Mouse (Mus musculus) embryo, embryonic 10.5 days (tissue): Measurements from ENCODE around the gene Tmem127.
"Not testable (repeated sequence)": the region's sequence is repeated elsewhere in the genome, so short reads cannot be mapped to it uniquely, and the experiment has no call there.

Experiments used
- DNase-seq: peaks from one replicate; pipeline ENCODE4 v3.0.0-alpha.2; 2015; ENCODE audit warnings: low spot score

Gene Tmem127

GRCm38 (mm10) chr2:127247592-127248333 is at the start of gene Tmem127, which contains the start of gene Ciao1:
Tmem127 (plus strand) TSS chr2:127247908.
Ciao1 (minus strand) TSS chr2:127247816.
- peak; percentile 99 for DNase-seq

- DNase-seq: peak; percentile 82
These were observed 42.8 kb upstream of the Tmem127 start for GRCm38 (mm10) chr2:127204932-127205331.

DNA sequence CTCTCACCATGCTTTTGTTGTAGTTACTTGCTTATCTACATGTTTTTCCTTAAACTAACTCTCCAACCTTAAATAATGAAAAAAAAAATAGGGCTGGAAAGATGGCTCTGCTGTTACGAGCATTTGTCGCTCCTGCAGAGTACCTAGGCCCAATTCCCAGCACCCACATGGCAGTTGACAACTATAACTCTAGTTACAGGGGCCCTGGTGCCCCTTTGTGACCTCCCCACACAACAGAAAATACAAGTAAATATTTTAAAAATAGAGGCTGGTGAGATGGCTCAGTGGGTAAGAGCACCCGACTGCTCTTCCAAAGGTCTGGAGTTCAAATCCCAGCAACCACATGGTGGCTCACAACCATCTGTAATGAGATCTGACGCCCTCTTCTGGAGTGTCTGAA is 41.8 kb upstream of the Tmem127 start:
- not testable (repeated sequence) for DNase-seq

DNA sequence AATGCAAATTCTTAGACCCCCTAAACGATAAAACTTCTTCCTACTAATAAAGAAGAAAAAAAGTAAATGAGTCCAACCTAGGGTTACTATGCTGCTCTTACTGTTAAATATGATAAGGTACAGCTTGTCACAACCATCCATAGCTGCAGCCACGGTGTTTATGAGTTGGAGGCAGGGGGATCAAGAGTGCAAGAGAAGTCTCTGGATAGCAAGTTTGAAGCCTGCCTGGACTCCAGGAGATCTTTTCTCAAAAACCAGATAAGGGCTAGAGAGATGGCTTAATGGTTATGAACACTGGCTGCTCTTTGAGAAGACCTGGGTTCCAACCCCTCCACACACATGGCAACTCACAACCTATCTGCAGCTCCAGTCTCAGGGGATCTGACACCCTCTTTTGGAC is 40.8 kb upstream of the Tmem127 start:
- DNase-seq: no peak

DNA sequence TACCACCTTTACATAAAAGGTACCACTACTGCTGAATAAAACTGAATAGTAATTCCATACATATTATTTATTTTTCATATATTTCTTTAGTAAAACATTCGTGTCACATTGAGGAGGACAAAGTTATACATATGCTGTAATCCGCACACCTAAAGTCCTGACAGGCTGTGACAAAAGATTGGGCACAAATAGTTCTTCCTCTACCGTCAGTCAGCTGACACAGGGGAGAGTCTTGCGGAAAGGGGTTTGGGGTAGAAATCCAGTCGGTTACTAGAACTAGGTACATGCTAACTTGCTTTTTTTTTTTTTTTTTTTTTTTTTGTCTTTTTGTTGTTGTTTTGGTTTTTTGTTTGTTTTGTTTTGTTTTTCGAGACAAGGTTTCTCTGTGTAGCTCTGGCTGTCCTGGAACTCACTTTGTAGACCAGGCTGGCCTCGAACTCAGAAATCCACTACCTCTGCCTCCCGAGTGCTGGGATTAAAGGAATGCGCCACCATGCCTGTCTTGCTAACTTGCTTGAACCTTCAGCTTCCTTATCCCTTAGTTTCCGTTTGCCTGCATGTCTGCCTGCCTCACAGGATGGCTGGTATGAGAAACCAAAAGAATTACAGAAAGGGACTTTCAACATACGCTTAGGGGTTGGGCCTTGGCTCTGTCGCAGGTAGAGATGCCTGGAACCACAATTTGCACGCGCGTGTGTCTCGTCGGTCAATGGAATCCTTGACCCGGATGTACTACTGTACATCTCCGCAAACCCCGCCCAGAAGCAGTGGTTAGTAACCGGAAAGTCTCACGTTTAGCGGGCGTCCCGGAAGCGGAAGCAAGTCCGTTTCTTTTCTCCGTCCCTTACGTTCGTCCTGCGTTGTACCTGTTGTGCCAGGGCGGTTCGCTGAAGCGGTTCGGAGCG is 39.9 kb upstream of the Tmem127 start, which contains the start of the genes 1810024B03Rik and Snrnp200:
Gene 1810024B03Rik, minus strand, starts transcription at position 734 of the 905 bp plus-strand sequence.
Gene Snrnp200, plus strand, starts transcription at position 840 of the 905 bp plus-strand sequence.
- peak; percentile 99 for DNase-seq

DNA sequence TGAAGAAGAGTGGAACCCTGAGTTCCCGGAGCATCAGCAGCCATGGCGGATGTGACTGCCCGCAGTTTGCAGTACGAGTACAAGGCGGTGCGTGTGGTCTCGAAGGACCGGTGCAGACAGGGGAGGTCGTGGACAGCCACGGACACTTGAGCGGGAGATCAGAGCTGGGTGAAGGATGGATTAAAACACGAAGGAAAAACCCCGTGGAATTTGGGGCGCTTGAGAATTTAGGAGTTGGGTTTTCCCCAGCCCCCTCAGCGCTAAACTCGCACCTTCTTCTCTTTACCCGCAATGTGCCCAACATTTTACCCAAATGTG is 39.3 kb upstream of the Tmem127 start:
- DNase-seq: no peak

DNA sequence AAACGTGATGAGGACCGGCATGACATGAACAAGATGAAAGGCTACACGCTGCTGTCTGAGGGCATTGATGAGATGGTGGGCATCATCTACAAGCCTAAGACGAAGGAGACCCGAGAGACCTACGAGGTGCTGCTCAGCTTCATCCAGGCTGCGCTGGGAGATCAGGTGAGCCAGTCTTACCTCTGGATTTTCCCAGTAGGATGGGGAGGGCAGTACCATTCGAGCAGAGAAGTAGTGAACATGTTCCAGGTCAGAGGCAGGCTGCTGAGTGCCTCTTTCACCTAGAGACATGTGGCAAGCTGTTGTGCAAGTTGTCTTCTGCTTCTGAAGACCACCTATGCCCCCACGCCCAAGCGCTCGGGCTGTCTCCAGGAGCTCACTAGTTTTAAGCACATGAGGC is 37.0 kb upstream of the Tmem127 start:
- no peak for DNase-seq

GRCm38 (mm10) chr2:127217746-127218145 is 30.0 kb upstream of the Tmem127 start:
- no peak for DNase-seq

GRCm38 (mm10) chr2:127225261-127225660 is 22.4 kb upstream of the Tmem127 start:
- DNase-seq: no peak

DNA sequence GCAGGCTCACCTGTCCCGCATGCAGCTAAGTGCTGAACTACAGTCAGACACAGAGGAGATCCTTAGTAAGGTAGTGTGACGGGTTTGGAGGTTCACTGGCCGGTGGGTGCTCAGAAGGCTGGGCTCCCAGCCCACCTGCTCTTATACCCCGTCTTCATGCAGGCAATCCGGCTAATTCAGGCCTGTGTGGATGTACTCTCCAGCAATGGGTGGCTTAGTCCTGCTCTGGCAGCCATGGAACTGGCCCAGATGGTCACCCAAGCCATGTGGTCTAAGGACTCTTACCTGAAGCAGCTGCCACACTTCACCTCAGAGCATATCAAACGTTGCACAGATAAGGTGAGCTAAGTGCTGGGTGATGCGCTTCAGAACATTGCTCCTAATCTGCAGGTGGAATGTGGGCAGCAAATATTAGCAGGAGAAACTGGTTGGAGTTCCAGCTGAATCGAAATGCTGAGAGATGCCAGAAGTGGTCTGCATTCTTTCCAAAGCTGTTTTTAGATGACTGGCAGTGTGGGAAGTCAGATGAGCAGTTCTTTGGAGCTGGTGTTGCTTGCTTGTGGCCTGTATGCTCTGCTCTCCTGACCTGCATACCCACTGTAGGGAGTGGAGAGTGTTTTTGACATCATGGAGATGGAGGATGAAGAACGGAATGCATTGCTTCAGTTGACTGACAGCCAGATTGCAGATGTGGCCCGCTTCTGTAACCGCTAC is 9.7 kb upstream of the Tmem127 start:
- no peak for DNase-seq

DNA sequence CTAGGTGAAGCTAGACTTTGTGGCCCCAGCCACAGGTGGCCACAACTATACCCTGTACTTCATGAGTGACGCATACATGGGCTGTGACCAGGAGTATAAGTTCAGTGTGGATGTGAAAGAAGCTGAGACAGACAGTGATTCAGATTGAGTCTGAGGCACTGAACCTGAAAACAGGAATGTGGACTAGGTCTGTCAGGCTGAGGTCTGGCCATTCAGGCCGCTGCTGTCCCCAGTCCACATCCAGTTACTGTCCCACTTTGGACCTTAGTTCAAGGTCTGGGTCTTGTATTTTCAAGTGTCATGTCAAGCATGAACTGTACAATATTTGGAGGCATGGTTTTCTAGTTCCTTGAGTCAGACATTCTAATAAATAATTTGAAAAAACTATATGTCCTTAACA is 7.6 kb upstream of the Tmem127 start:
- no peak for DNase-seq

GRCm38 (mm10) chr2:127248334-127249004 is 761 bp downstream of the Tmem127 start:
- peak; percentile 57 for DNase-seq

- no peak for DNase-seq
These were observed 2.7 kb downstream of the Tmem127 start for GRCm38 (mm10) chr2:127250291-127251008.

DNA sequence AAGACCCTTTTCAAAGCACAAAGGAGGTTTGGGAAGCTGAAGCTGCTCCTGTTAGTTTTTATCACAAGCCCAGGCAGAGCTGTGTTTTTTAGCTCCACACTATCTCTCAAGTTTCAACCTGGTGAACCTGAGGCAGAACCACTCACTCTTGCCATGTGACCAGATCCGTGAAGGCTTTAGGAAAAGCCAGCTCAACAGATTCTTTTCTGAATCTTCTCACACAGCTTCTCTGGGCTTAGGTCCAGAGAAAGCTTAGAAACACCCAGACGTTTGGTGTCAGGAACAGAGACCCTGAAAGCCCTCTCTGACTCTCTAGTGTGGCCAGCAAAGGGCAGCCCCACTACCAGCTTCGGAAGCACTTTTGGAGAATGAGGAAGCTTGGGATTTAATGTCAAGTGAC is 3.7 kb downstream of the Tmem127 start:
- DNase-seq: no peak

DNA sequence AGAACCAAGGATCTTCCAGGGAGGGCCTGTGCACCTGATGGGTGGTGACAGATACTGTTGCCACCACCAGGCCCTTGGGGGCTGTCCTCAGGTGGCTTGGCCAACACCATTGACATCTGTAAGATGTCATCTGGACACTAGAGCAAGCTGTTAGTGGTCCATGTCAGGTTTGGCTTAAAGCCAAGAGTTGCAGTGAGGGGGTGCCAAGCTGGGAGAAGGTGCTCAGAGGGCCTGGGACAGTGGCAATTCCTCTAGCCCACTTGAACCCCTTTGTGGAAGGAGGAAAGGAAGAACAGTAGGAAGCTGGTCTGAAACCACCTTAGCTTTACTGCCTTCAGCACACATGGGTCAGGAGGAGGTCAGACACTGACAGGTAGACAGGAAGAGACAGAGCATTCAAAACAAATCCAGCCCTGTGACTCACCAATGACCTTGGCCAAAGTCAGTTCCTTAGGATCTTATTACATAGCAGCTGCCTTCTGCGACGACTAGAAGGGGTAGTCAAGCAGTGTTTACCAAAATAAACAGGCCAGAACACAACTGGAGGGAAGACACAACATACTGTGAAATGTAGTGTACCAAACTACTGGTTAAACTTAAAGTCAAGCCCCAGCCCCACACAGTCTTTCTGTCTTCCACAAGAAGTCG is 4.3 kb downstream of the Tmem127 start:
- no peak for DNase-seq

DNA sequence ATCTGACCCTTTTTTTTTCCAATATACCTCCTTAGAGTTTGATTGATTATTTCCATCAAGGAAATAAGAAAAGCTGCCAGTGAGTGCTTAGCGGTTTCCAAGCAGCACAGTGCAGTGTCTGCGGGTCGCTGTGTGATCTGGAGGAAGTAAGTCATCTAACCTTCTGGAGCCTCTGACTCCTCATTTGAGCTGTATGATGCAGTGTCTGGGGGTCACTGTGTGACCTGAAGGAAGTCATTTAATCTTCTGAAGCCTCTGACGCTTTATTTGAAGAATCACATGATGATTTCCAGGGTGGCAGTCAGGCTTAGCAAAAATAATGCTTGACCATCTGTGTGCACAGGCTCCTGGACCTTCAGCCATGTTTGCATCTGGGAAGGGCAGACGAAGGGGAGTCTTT is 5.1 kb downstream of the Tmem127 start:
- no peak for DNase-seq

DNA sequence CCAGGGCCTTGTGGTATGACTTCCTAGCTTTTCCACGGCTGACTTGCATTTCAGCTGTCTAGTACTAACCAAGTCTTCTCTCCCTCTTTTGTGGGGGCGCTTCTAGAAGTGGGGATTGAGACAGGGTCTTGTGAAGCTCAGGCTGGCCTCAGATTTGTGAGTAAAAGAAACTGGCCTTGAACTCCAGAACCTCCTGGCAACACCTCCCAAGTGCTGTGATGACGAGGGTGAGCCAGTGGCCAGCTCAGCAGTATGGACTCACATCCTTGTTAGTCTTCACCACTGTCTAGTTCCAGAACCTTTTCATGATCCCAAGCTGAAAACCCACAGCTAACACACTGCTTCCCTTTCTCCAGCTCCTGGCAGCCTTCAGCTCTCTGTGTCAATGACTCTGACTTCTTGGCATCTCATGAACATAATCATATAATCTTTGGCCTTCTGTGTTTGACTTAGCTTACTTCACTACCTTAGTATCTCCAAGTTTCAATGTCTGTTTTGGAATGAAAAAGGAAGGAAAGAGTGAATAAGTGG is 7.0 kb downstream of the Tmem127 start:
- DNase-seq: no peak

DNA sequence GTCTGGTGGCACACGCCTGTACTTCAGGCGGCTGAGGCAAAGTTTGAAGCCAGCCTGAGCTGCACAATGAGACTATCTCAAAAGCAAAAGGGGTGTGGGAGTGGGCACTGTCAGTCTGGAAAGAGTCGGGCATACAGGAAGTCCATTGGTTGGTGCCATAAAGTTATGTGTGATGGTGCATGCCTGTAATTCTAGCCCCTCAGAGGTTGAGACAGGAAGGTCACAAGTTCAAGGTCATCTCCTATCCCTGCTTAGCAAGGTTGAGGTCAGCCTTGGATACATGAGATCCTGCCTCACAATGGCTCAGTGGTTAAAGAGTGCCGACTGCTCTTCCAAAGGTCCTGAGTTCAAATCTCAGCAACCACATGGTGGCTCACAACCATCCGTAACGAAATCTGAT is 7.6 kb downstream of the Tmem127 start:
- no peak for DNase-seq

- DNase-seq: no peak
These were observed 11.6 kb downstream of the Tmem127 start for GRCm38 (mm10) chr2:127259340-127259739.

DNA sequence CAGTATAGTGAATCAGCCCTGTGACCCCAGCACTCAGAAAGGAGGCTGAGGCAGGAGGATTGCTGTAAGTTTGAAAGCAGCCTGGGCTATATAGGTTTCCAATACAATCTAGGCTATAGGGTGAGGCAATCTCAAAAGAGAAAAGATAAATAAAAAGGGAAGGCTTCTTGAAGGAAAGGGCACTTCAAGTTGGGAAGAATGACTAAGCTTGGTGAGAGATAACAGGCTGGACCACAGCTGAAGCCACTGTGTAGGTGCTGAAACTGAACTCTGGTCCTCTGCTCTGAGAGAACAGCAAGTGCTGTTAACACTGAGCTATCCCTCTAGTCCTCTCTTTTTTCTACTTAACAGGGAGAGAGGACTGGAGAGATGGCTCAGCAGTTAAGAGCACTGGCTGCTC is 14.8 kb downstream of the Tmem127 start:
- no peak for DNase-seq
